In genomic region chr1:168391617-168392499, GRCm38 (mm10) we compare ENCODE assay signal across 8 mouse cellular contexts. TPM values are rescaled to one million over a fixed set of nuclear protein-coding genes. Genes with fewer than 3 reads are reported as not detected.
DNase-seq lines count a peak whose midpoint lies in the region; ATAC-seq and TF ChIP-seq lines count a peak whose summit lies in the region.

No protein-coding gene starts in this region.

- no peak for ATAC-seq in inflammation-experienced regulatory T-cells, adult 6 months

- no peak overlapping the region for H3K27ac ChIP-seq in thymus, adult 2 months (ENCODE audit: control insufficient read depth, insufficient read depth, low read length)

- 67% methylated on average over 20 of the region's 20 CpGs for WGBS in thymus, adult 2 months

- no peaks in the 10 kb centered on the region for H3K27me3 ChIP-seq in thymus, adult 2 months (ENCODE audit: control insufficient read depth, insufficient read depth, low read length)

- no peak for TF ChIP-seq POLR2A in thymus, adult 2 months (IDR thresholded peaks at IDR 0.05; ENCODE audit: control insufficient read depth, extremely low read depth, insufficient read depth, low read length, poor library complexity)

- H3K4me3 ChIP-seq in thymus, adult 2 months (ENCODE audit: control insufficient read depth, insufficient read depth, low read length), result no peak overlapping the region

- H3K4me1 ChIP-seq in thymus, adult 2 months (replicated peaks; ENCODE audit: control insufficient read depth, insufficient read depth, low read length), result no peaks in the 10 kb centered on the region

- TF ChIP-seq CTCF in thymus, adult 2 months (IDR thresholded peaks at IDR 0.05; ENCODE audit: borderline replicate concordance, control insufficient read depth, extremely low read depth, insufficient read depth, low read length, poor library complexity), result no peak

- no peaks in the 10 kb centered on the region for H3K36me3 ChIP-seq in thymus, adult 2 months (ENCODE audit: control insufficient read depth, insufficient read depth, low read length)

- peak; percentile 53 for DNase-seq in retina, postnatal 1 day
- no peak for DNase-seq in retina, embryonic 14.5 days (ENCODE audit: low spot score)
- peak; percentile 39 for DNase-seq in cerebellum, adult 9-11 months
- peak; percentile 52 for DNase-seq in gastrocnemius, postnatal 10 days
- DNase-seq in kidney, adult 9 months, result peak; percentile 64
- DNase-seq in mesoderm, embryonic 11.5 days (ENCODE audit: low read depth, low spot score), result peak; percentile 71
- DNase-seq in thymus, adult 2 months, result no peak

RNA-seq across cellular contexts. Expression of gene Pbx1, which starts 40.2 kb away (rescaled TPM):
- total RNA-seq in gastrocnemius, postnatal 10 days (2021), result 10 to 100 TPM; 27.0 to 32.2 TPM
- under 1 TPM in 2 of 3 experiments, not detected in 1; 0.05 to 0.43 TPM for polyA plus RNA-seq in inflammation-experienced regulatory T-cells, adult 6 months (2017; shearing (Covaris generic))
- 9.4 and 13.0 TPM in 2 replicates for polyA plus RNA-seq in thymus, adult 2 months (2012; rRNA removed)

Comparison
In these comparisons a context has a peak if more than half of its experiments do, and no peak if none do; other contexts are left out.
1. DNase-seq: peak in retina, postnatal 1 day (single experiment), cerebellum, adult 9-11 months (single experiment), gastrocnemius, postnatal 10 days (single experiment), kidney, adult 9 months (single experiment) and mesoderm, embryonic 11.5 days (single experiment); none in retina, embryonic 14.5 days (single experiment) and thymus, adult 2 months (single experiment).